Mouse (Mus musculus) bone marrow, adult 2 months (tissue): ENCODE measurements around the gene Adssl1.

Experiments
- CTCF ChIP-seq: fragments of 200-500 bp; IDR thresholded peaks from 2 replicates; pipeline ENCODE4 v1.5.1; 2011; ENCODE audit warnings: low read length, control low read depth; ENCODE audit not compliant: control insufficient read depth, insufficient read depth
- POLR2A ChIP-seq: fragments of 200-500 bp; IDR thresholded peaks from 2 replicates; pipeline ENCODE4 v1.6.1; 2011; ENCODE audit warnings: low read depth, mild to moderate bottlenecking, control low read depth, low read length, borderline replicate concordance; ENCODE audit not compliant: control insufficient read depth

GRCm38 (mm10) chr12:112665445-112665844, 45.6 kb downstream of the Adssl1 start:
- TF ChIP-seq CTCF (no peak), POLR2A (no peak)
